Mouse (Mus musculus) myocyte (in vitro differentiated cells): ENCODE results near the gene Rpa1.

Experiments used
- MYOD1 ChIP-seq, 3 experiments: IDR thresholded peaks; one replicate each; pipeline ENCODE4 v1.6.1; 2011; ENCODE audit warnings: control low read depth in 2 of 3, low read depth in 2 of 3, mild to moderate bottlenecking in 2 of 3, moderate library complexity in 1 of 3; ENCODE audit not compliant: insufficient read length in 2 of 3, control insufficient read depth in 1 of 3
- POLR2A ChIP-seq: IDR thresholded peaks from one replicate; pipeline ENCODE4 v1.6.1; 2011; ENCODE audit warnings: low read depth, mild to moderate bottlenecking, control low read depth, moderate library complexity; ENCODE audit not compliant: insufficient read length

DNA sequence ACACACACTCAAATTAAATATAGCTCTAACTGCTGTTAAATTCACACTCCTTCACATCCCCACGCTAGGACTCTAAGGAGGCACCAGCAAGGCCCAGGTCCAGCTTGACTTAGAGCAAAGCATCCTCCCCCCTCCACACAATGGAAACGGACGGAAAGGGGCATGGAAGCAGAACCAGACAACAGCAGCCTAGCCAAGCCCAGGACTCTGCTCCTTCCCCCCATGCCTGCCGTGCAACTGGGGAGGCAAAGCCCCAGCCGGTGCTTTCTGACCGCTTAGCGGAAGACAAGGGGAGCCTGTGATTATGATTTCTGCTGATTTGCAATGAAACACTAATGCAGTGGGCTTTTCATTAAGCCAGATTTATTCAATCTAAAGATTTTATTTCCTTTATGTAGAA lies 70.0 kb downstream of the Rpa1 start:
- TF ChIP-seq POLR2A (no peak), MYOD1 (IDR thresholded peaks at IDR 0.05; ENCODE audit: control insufficient read depth in 1 of 3, insufficient read length in 2 of 3, low read depth in 2 of 3) (no peak)
